Mouse (Mus musculus): ENCODE data around the gene Ms4a2. TPM values are rescaled to one million over a fixed set of nuclear protein-coding genes. Genes with fewer than 3 reads are reported as not detected.

Ms4a2 gene
- polyA plus RNA-seq, 1 experiment from 2014 or later = 2.2 TPM

DNA sequence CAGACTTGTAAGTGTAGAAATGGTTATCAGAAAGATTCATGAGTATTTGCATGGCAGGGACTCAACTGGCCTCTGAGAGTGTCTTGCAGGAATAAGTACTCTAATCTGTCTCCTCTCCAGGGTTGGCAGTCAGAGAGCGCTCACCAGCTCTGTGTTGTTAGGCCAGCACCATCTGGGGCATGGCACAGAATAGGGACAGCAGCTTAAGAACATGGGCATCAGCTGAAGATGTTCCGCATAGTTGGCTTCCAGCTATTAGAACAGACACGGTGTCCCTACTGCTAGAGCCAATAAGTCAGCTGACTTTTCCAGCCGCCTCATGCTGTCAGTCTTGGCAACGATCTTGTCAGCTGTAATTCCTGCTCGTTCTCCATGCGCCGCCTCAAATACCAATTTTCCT lies 48.6 kb downstream of the Ms4a2 start:
- Histone ChIP-seq H3K4me2 (no peak overlapping the region), H3K36me3 (no peaks in the 10 kb centered on the region), H3K4me1 (no peaks in the 10 kb centered on the region), H3K9me3 (no peaks in the 10 kb centered on the region), H3K4me3 (no peak overlapping the region), H3K27me3 (no peaks in the 10 kb centered on the region), H3K27ac (no peak overlapping the region), H3K9ac (no peak overlapping the region)
- ATAC-seq (ENCODE audit: insufficient number of reproducible peaks, low FRiP score, low TSS enrichment, low read depth) = no peak
- 85% methylated on average over 8 of the region's 8 CpGs for WGBS

Other genes starting within 250 kb of the Ms4a2 start
- 12.4 and 16.0 TPM in 2 replicates for gene Ms4a4a, start 248.2 kb downstream of the Ms4a2 start, polyA plus RNA-seq (2015; fragmentation: Nextera tagmentation; extraction: Ambion mirVana)
- gene Ms4a4c, start 218.9 kb downstream of the Ms4a2 start, polyA plus RNA-seq (2015; fragmentation: Nextera tagmentation; extraction: Ambion mirVana) = 0.93 and 2.8 TPM in 2 replicates
- gene Ms4a4b, start 180.2 kb downstream of the Ms4a2 start, polyA plus RNA-seq (2015; fragmentation: Nextera tagmentation; extraction: Ambion mirVana) = 0.19 and 0.27 TPM in 2 replicates
- gene Ms4a6c, start 154.4 kb downstream of the Ms4a2 start, polyA plus RNA-seq (2015; fragmentation: Nextera tagmentation; extraction: Ambion mirVana) = 9.4 and 10.4 TPM in 2 replicates
- 0.21 TPM in 1 of 2 replicates, not detected in the other for gene Gm8369, start 137.8 kb downstream of the Ms4a2 start, polyA plus RNA-seq (2015; fragmentation: Nextera tagmentation; extraction: Ambion mirVana)
- 7.7 and 10.7 TPM in 2 replicates for gene Ms4a6b, start 107.2 kb downstream of the Ms4a2 start, polyA plus RNA-seq (2015; fragmentation: Nextera tagmentation; extraction: Ambion mirVana)
- gene Ms4a4d, start 86.9 kb downstream of the Ms4a2 start, polyA plus RNA-seq (2015; fragmentation: Nextera tagmentation; extraction: Ambion mirVana) = 1.9 and 2.3 TPM in 2 replicates
- gene Ms4a6d, start 18.9 kb downstream of the Ms4a2 start, polyA plus RNA-seq (2015; fragmentation: Nextera tagmentation; extraction: Ambion mirVana) = 8.4 and 9.1 TPM in 2 replicates
- gene Ms4a3, start 17.1 kb upstream of the Ms4a2 start, polyA plus RNA-seq (2015; fragmentation: Nextera tagmentation; extraction: Ambion mirVana) = 0.15 TPM in 1 of 2 replicates, not detected in the other
- not detected in 2 replicates for gene Oosp2, start 36.8 kb upstream of the Ms4a2 start, polyA plus RNA-seq (2015; fragmentation: Nextera tagmentation; extraction: Ambion mirVana)
- not detected in 2 replicates for gene Oosp1, start 67.4 kb upstream of the Ms4a2 start, polyA plus RNA-seq (2015; fragmentation: Nextera tagmentation; extraction: Ambion mirVana)
- gene Oosp3, start 73.3 kb upstream of the Ms4a2 start, polyA plus RNA-seq (2015; fragmentation: Nextera tagmentation; extraction: Ambion mirVana) = not detected in 2 replicates
- gene Gif, start 123.8 kb upstream of the Ms4a2 start, polyA plus RNA-seq (2015; fragmentation: Nextera tagmentation; extraction: Ambion mirVana) = not detected in 2 replicates
- gene Mrpl16, start 146.7 kb upstream of the Ms4a2 start, polyA plus RNA-seq (2015; fragmentation: Nextera tagmentation; extraction: Ambion mirVana) = 38.9 and 40.1 TPM in 2 replicates
- 6.2 and 6.4 TPM in 2 replicates for gene Stx3, start 195.7 kb upstream of the Ms4a2 start, polyA plus RNA-seq (2015; fragmentation: Nextera tagmentation; extraction: Ambion mirVana)
- gene Olfr1417, start 215.5 kb upstream of the Ms4a2 start, polyA plus RNA-seq (2015; fragmentation: Nextera tagmentation; extraction: Ambion mirVana) = not detected in 2 replicates
- not detected in 2 replicates for gene Olfr1418, start 237.3 kb upstream of the Ms4a2 start, polyA plus RNA-seq (2015; fragmentation: Nextera tagmentation; extraction: Ambion mirVana)